In the genomic region with DNA sequence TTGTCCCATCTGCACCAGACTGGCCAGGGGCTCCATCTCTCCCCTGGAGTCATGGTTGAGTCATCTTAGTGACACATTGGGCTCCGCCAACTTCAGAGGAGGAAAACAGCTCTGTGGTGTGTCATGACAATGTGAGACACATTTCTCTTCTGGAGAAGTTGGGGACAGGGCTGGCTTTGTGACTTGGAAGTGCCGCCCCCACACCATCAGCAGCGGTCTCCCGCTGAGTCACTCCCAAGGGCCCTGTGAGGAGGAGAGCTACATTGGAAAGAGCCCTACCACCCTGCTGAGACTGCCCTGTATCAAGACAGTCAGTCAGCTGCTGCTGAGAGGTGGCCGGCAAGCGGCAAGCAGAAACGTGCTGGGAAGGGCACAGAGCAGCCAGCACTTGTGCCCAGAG, we compare ENCODE assay signal across 11 mouse cellular contexts. TPM values are rescaled to one million over a fixed set of nuclear protein-coding genes. Genes with fewer than 3 reads are reported as not detected.
DNase-seq lines count a peak whose midpoint lies in the region; ATAC-seq and TF ChIP-seq lines count a peak whose summit lies in the region.
"Had no signal": no experiment of that assay in that cellular context is flagged by ENCODE, and none has a peak within 500 bp of the region (broad histone marks: within the 10 kb centered on the region; RNA-seq: fewer than 3 reads in every experiment).

No protein-coding gene starts in this region.

- H3K27ac ChIP-seq in heart, adult 2 months = no peak overlapping the region
- H3K27ac ChIP-seq: liver, embryonic 15.5 days had no signal

- no peaks in the 10 kb centered on the region for H3K36me3 ChIP-seq in heart, adult 2 months (ENCODE audit: control insufficient read depth, insufficient read depth, low read length)
- H3K36me3 ChIP-seq: G1E; liver, embryonic 15.5 days had no signal

- 0 out of 2 replicates have a peak, but pooled peaks have one; percentile 24 for TF ChIP-seq POLR2A in heart, adult 2 months (IDR thresholded peaks at IDR 0.05; ENCODE audit: insufficient read depth, low read depth, low read length)

- CTCF ChIA-PET in Patski (lab: Charles Lee) = no interaction called here

- DNase-seq in left cerebral cortex, adult 11 months (ENCODE audit: low spot score) = peak; percentile 63
- DNase-seq in left cerebral cortex, postnatal 4 days = no peak
- no peak for DNase-seq in Patski (ENCODE audit: low read depth, low spot score)
- DNase-seq in heart, adult 2 months = peak in 1 of 2 experiments; percentile 36
- peak; percentile 47 to 89 for DNase-seq in left cerebral cortex, postnatal 25 days (ENCODE audit: low spot score in 2 of 2)
- DNase-seq in urinary bladder, postnatal 14 days (ENCODE audit: low spot score) = no peak
- DNase-seq in retina, embryonic 14.5 days (ENCODE audit: low spot score) = no peak

- TF ChIP-seq CTCF in Patski (IDR thresholded peaks at IDR 0.05) = no peak
- no peak for TF ChIP-seq CTCF in heart, adult 2 months (IDR thresholded peaks at IDR 0.05)

- H3K79me2 ChIP-seq in heart, adult 2 months (replicated peaks; ENCODE audit: control insufficient read depth, insufficient read depth, low read length) = no peaks in the 10 kb centered on the region

- no peaks in the 10 kb centered on the region for H3K27me3 ChIP-seq in Patski
- no peaks in the 10 kb centered on the region for H3K27me3 ChIP-seq in heart, adult 2 months (ENCODE audit: control insufficient read depth, insufficient read depth, low read length)
- H3K27me3 ChIP-seq: liver, embryonic 15.5 days had no signal

- H3K9ac ChIP-seq in heart, adult 2 months (ENCODE audit: low read depth, low read length) = no peak overlapping the region
- H3K9ac ChIP-seq: liver, embryonic 15.5 days had no signal

- H3K4me3 ChIP-seq in heart, adult 2 months = no peak overlapping the region
- H3K4me3 ChIP-seq: liver, embryonic 15.5 days had no signal

- peaks cover 1% of the 10 kb centered on the region; the same call in 1 of the 2 replicates for H3K4me1 ChIP-seq in heart, adult 2 months (ENCODE audit: control insufficient read depth, insufficient read depth, low read length)
- H3K4me1 ChIP-seq: liver, embryonic 15.5 days had no signal

- intact Hi-C loops in left cerebral cortex, postnatal 4 days (cut with DNase I) = no loop called here
- intact Hi-C loops in heart, adult 2 months (cut with DNase I) = no loop called here
- intact Hi-C loops in left cerebral cortex, postnatal 25 days (cut with DNase I) = no loop called here

- 33% methylated on average over 7 of the region's 7 CpGs for WGBS in heart, adult 2 months

- POLR2A ChIA-PET in Patski (lab: Charles Lee) = interaction anchor here (0.8 to 2.5 kb wide), 2 partner anchors 11 to 29 kb away, joined by 3 to 9 read pairs; no protein-coding TSS in a partner anchor

- no peak for TF ChIP-seq EP300 in heart, adult 2 months (IDR thresholded peaks at IDR 0.05; ENCODE audit: insufficient read depth, low read depth, low read length)

- ATAC-seq in Patski = peak; percentile 24
- ATAC-seq in monocyte, adult 5-6 weeks (replicated peaks; ENCODE audit: insufficient number of reproducible peaks, low FRiP score, low TSS enrichment, poor library complexity, severe bottlenecking) = no peak

- in situ Hi-C loops in Patski (cut with MboI; ENCODE audit: low pct_unique_long_range_greater_than_20kb) = no loop called here

RNA-seq across cellular contexts. Expression of a gene that starts 26.0 kb away (rescaled TPM):
- 10 to 100 TPM; 25.8 to 26.9 TPM for total RNA-seq in left cerebral cortex, postnatal 4 days (2021)
- not detected for polyA plus RNA-seq in Patski (2021)
- total RNA-seq in heart, adult 2 months (2021) = under 1 TPM in 1 of 2 experiments, not detected in 1; 0.05 TPM
- not detected in 2 replicates for polyA plus RNA-seq in heart, adult 2 months (2012; rRNA removed)
- total RNA-seq in left cerebral cortex, postnatal 25 days (2021) = 10 to 100 TPM; 10.4 to 22.6 TPM
- not detected in 3 replicates for total RNA-seq in monocyte, adult 5-6 weeks (2017)
- polyA plus RNA-seq: G1E had no signal

RNA-seq across cellular contexts. Expression of a gene that starts 44.9 kb away (rescaled TPM):
- total RNA-seq in left cerebral cortex, postnatal 4 days (2021) = 1 to 10 TPM in 1 of 2 experiments, under 1 TPM in 1; 0.18 to 1.2 TPM
- 7.4 TPM for polyA plus RNA-seq in Patski (2021)
- 1 to 10 TPM in 1 of 2 experiments, not detected in 1; 1.9 TPM for total RNA-seq in heart, adult 2 months (2021)
- polyA plus RNA-seq in heart, adult 2 months (2012; rRNA removed) = 0.12 TPM in 1 of 2 replicates, not detected in the other
- total RNA-seq in left cerebral cortex, postnatal 25 days (2021) = 1 to 10 TPM in 1 of 2 experiments, not detected in 1; 1.0 TPM
- 0.95 to 1.1 TPM (median 0.97 TPM) in 3 replicates for total RNA-seq in monocyte, adult 5-6 weeks (2017)
- polyA plus RNA-seq: G1E; small intestine, adult 2 months had no signal

Comparison
In these comparisons a context has a peak if more than half of its experiments do, and no peak if none do; other contexts are left out.
1. DNase-seq: peak in left cerebral cortex, adult 11 months (single experiment) and left cerebral cortex, postnatal 25 days (2 of 2); none in left cerebral cortex, postnatal 4 days (single experiment), Patski (single experiment), urinary bladder, postnatal 14 days (single experiment) and retina, embryonic 14.5 days (single experiment).
2. RNA of a gene that starts 26.0 kb away (total RNA-seq): 25.8 to 26.9 TPM in left cerebral cortex, postnatal 4 days and 10.4 to 22.6 TPM in left cerebral cortex, postnatal 25 days; 0.05 TPM in heart, adult 2 months and not detected in monocyte, adult 5-6 weeks; every median in the first group is over 10 times any median in the second.